Mouse (Mus musculus) embryonic fibroblast, embryonic 13.5 days (primary cell): Measurements from ENCODE around the gene Smtnl2. TPM values are rescaled to one million over a fixed set of nuclear protein-coding genes. Genes with fewer than 3 reads are reported as not detected.
"Not testable (repeated sequence)": the region's sequence is repeated elsewhere in the genome, so short reads cannot be mapped to it uniquely, and the experiment has no call there.

Experiments
- H3K27ac ChIP-seq: 2 replicates; pipeline ENCODE4 v1.5.1; 2012; ENCODE audit warnings: low read length, control low read depth, inconsistent platforms; ENCODE audit not compliant: insufficient read depth
- H3K4me1 ChIP-seq: 2 replicates; pipeline ENCODE4 v1.6.1; 2011; ENCODE audit warnings: low read length; ENCODE audit not compliant: control insufficient read depth, insufficient read depth
- H3K4me3 ChIP-seq: 2 replicates; pipeline ENCODE4 v1.5.1; 2011; ENCODE audit warnings: mild to moderate bottlenecking, control low read depth, low read length; ENCODE audit not compliant: insufficient read depth
- CTCF ChIP-seq: IDR thresholded peaks from 2 replicates; pipeline ENCODE4 v1.5.1; 2011; ENCODE audit warnings: mild to moderate bottlenecking, control low read depth, low read length, moderate library complexity, borderline replicate concordance; ENCODE audit not compliant: insufficient read depth
- POLR2A ChIP-seq: IDR thresholded peaks from 2 replicates; pipeline ENCODE4 v1.6.1; 2011; ENCODE audit warnings: low read depth, mild to moderate bottlenecking, control low read depth, low read length, moderate library complexity
- polyA plus RNA-seq: library from polyadenylated mRNA; stranded (reverse); fragments of >200 nt; gene quantifications from 2 replicates; pipeline ENCODE4 v1.2.4, GENCODE M21; 2011; ENCODE audit warnings: low read depth; ENCODE audit not compliant: missing spikeins, insufficient read length

The Smtnl2 gene
- polyA plus RNA-seq, 1 experiment: 0.28 TPM

GRCm38 (mm10) chr11:72344486-72344885, 67.0 kb downstream of the Smtnl2 start:
- TF ChIP-seq POLR2A (no peak), CTCF (no peak)
- Histone ChIP-seq H3K4me1 (no peaks in the 10 kb centered on the region), H3K27ac (no peak overlapping the region), H3K4me3 (no peak overlapping the region)

- H3K27ac ChIP-seq: no peak overlapping the region
- no peak for TF ChIP-seq POLR2A
- peak; percentile 31; the same call in 1 of the 2 replicates for TF ChIP-seq CTCF
- H3K4me3 ChIP-seq: no peak overlapping the region
- no peaks in the 10 kb centered on the region for H3K4me1 ChIP-seq
These were observed 67.6 kb downstream of the Smtnl2 start for GRCm38 (mm10) chr11:72343904-72344303.

- not testable (repeated sequence) for H3K4me1 ChIP-seq, H3K27ac ChIP-seq, H3K4me3 ChIP-seq
These were observed 68.3 kb downstream of the Smtnl2 start for GRCm38 (mm10) chr11:72343238-72343625.

GRCm38 (mm10) chr11:72342549-72343237, 68.8 kb downstream of the Smtnl2 start:
- Histone ChIP-seq H3K4me3 (no peak overlapping the region), H3K27ac (no peak overlapping the region), H3K4me1 (no peaks in the 10 kb centered on the region)
- no peak for TF ChIP-seq POLR2A
- TF ChIP-seq CTCF: peak; percentile 59; the same call in 1 of the 2 replicates

- H3K4me1 ChIP-seq: no peaks in the 10 kb centered on the region
- no peak overlapping the region for H3K4me3 ChIP-seq
- TF ChIP-seq POLR2A: no peak
- no peak overlapping the region for H3K27ac ChIP-seq
These were observed 71.8 kb downstream of the Smtnl2 start for GRCm38 (mm10) chr11:72339716-72340115.

Other genes starting within 250 kb of the Smtnl2 start
- 0.90 and 1.1 TPM in 2 replicates for gene Gm43951, start 204.9 kb downstream of the Smtnl2 start, polyA plus RNA-seq
- gene 4933427D14Rik, start 204.3 kb downstream of the Smtnl2 start, polyA plus RNA-seq: 8.0 and 11.8 TPM in 2 replicates
- 131 and 168 TPM in 2 replicates for gene Txndc17, start 204.2 kb downstream of the Smtnl2 start, polyA plus RNA-seq
- gene Med31, start 196.1 kb downstream of the Smtnl2 start, polyA plus RNA-seq: 13.5 and 13.8 TPM in 2 replicates
- gene Slc13a5, start 144.5 kb downstream of the Smtnl2 start, polyA plus RNA-seq: 0.74 TPM in 1 of 2 replicates, not detected in the other
- 42.3 and 73.5 TPM in 2 replicates for gene Xaf1, start 110.1 kb downstream of the Smtnl2 start, polyA plus RNA-seq
- gene Fbxo39, start 97.3 kb downstream of the Smtnl2 start, polyA plus RNA-seq: not detected in 2 replicates
- gene Tekt1, start 49.3 kb downstream of the Smtnl2 start, polyA plus RNA-seq: not detected in 2 replicates
- not detected in 2 replicates for gene Ggt6, start 23.8 kb upstream of the Smtnl2 start, polyA plus RNA-seq
- gene Mybbp1a, start 29.6 kb upstream of the Smtnl2 start, polyA plus RNA-seq: 124 and 138 TPM in 2 replicates
- gene Spns2, start 78.2 kb upstream of the Smtnl2 start, polyA plus RNA-seq: 0.45 and 1.3 TPM in 2 replicates
- not detected in 2 replicates for gene Spns3, start 138.8 kb upstream of the Smtnl2 start, polyA plus RNA-seq
- gene Ube2g1, start 195.6 kb upstream of the Smtnl2 start, polyA plus RNA-seq: 37.4 and 44.0 TPM in 2 replicates